Mouse (Mus musculus) C2C12 (cell line): Measurements from ENCODE around the gene Ermap. TPM values are rescaled to one million over a fixed set of nuclear protein-coding genes. Genes with fewer than 3 reads are reported as not detected.
A peak's percentile ranks its signal among the peaks of the same experiment; 100 is the strongest.

Source experiments
- H3K27me3 ChIP-seq: one replicate; pipeline ENCODE4 v1.6.1; 2011; ENCODE audit not compliant: control insufficient read depth, insufficient read depth, insufficient read length
- H3K36me3 ChIP-seq: one replicate; pipeline ENCODE4 v1.6.1; 2011; ENCODE audit not compliant: control insufficient read depth, insufficient read depth
- H3K4me3 ChIP-seq: one replicate; pipeline ENCODE4 v1.5.1; 2011; ENCODE audit warnings: mild to moderate bottlenecking, control low read depth; ENCODE audit not compliant: poor library complexity, insufficient read depth, severe bottlenecking
- H3K79me2 ChIP-seq: one replicate; pipeline ENCODE4 v1.6.1; 2011; ENCODE audit not compliant: control insufficient read depth, insufficient read depth
- H3K79me3 ChIP-seq: one replicate; pipeline ENCODE4 v1.6.1; 2011; ENCODE audit warnings: low read depth, control low read depth
- H3ac ChIP-seq: one replicate; pipeline ENCODE3; 2011; ENCODE audit warnings: low read depth; ENCODE audit not compliant: control insufficient read depth, insufficient read length
- CEBPB ChIP-seq: IDR thresholded peaks from one replicate; pipeline ENCODE4 v1.6.1; 2011; ENCODE audit warnings: low read depth, mild to moderate bottlenecking, control low read depth, moderate library complexity
- CTCF ChIP-seq: IDR thresholded peaks from one replicate; pipeline ENCODE4 v1.5.1; 2011; ENCODE audit not compliant: control insufficient read depth, insufficient read depth, insufficient read length
- FOSL1 ChIP-seq: IDR thresholded peaks from one replicate; pipeline ENCODE4 v1.8.0; 2011; ENCODE audit warnings: mild to moderate bottlenecking, low read length; ENCODE audit not compliant: poor library complexity, insufficient read depth, severe bottlenecking
- MAX ChIP-seq: IDR thresholded peaks from one replicate; pipeline ENCODE4 v1.6.1; 2011; ENCODE audit warnings: mild to moderate bottlenecking, control low read depth
- MYOD1 ChIP-seq: IDR thresholded peaks from one replicate; pipeline ENCODE4 v1.6.1; 2011; ENCODE audit warnings: low read depth; ENCODE audit not compliant: control insufficient read depth, insufficient read length
- MYOG ChIP-seq: IDR thresholded peaks from one replicate; pipeline ENCODE4 v1.6.1; 2011; ENCODE audit not compliant: control insufficient read depth, insufficient read length; ENCODE audit errors: extremely low read depth
- USF1 ChIP-seq: IDR thresholded peaks from one replicate; pipeline ENCODE4 v1.6.1; 2011; ENCODE audit warnings: low read depth, mild to moderate bottlenecking, control low read depth, moderate library complexity
- polyA plus RNA-seq: library from polyadenylated mRNA; unstranded; fragments of >200 nt; fragmentation: generic; extraction: Trizol; gene quantifications from one replicate; pipeline ENCODE4 v1.2.1, GENCODE M21; 2012; ENCODE audit warnings: missing spikeins

Ermap gene
- polyA plus RNA-seq, 1 experiment, result 0.01 TPM

DNA sequence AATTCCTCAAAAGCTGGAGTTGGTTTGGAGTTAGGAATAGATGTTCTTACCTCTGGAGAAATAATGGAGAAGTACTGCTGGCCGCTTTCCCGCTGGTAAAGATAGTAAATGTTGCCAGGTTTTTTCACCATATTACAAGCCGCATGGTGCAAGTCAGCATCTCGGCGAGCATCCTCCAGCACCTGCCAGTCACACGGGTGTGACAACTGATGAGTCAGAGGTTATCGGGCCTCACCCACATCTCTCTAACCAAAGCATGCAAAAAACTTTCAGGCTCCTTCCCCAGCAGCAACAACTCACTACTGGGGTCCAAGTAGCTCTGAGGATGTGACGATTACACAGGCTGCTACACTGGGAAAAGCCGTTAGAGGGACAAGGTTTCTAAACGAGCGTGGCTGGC is 36.9 kb upstream of the Ermap start:
- H3K79me2 ChIP-seq, result peaks cover 6% of the 10 kb centered on the region
- peaks cover 27% of the 10 kb centered on the region for H3K36me3 ChIP-seq
- TF ChIP-seq FOSL1 (no peak), MAX (no peak), CEBPB (no peak), MYOD1 (peak; percentile 7)
- no peak overlapping the region for H3ac ChIP-seq
- H3K27me3 ChIP-seq, result no peaks in the 10 kb centered on the region
- H3K4me3 ChIP-seq, result no peak overlapping the region
- no peaks in the 10 kb centered on the region for H3K79me3 ChIP-seq

DNA sequence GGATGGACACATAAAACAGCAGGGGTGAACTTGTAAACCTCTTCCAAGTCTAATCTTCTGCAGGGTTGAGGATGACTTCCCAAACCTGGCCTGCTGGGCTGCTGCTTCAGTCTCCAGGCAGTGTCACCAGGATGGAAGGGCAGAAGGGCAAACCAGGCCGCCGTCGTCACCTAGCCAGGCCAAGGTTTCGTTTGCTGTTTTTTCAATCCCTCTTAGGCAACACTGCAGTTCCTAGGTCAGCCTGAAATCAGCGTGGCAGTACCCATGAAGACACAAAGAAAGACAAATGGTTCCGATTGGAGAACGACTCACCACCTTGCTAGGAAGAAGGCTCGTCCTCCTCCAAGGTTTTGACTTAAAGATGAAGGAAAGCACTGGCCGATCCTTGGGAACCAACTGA is 35.9 kb upstream of the Ermap start:
- Histone ChIP-seq H3K27me3 (no peaks in the 10 kb centered on the region), H3K36me3 (peaks cover 27% of the 10 kb centered on the region), H3K79me2 (no peaks in the 10 kb centered on the region), H3ac (no peak overlapping the region), H3K4me3 (no peak overlapping the region), H3K79me3 (no peaks in the 10 kb centered on the region)
- no peak for TF ChIP-seq CEBPB
- TF ChIP-seq MAX, result no peak
- TF ChIP-seq FOSL1, result no peak
- no peak for TF ChIP-seq MYOD1
- TF ChIP-seq MYOG, result no peak
- no peak for TF ChIP-seq USF1
- no peak for TF ChIP-seq CTCF

DNA sequence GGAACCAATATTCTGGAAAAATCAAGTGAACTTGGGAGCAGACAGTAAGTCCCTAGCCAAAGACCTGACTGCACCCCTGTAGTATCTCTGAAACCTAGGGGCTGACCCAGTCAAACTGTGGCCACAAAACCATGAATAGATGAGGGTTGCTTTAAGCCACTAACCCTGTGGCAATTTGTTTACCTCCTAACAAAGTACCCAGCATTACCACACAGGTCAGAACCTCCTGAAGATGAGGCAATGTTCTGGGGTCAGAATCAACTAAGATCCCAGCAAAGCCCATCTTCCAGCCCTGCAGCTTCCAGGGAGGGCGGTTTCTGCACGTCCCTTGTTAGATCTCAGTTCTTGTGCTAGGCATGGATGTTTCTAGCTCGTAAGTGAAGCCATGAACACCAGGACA is 34.7 kb upstream of the Ermap start:
- Histone ChIP-seq H3K27me3 (no peaks in the 10 kb centered on the region), H3K79me2 (no peaks in the 10 kb centered on the region), H3K79me3 (no peaks in the 10 kb centered on the region), H3K4me3 (no peak overlapping the region), H3ac (no peak overlapping the region), H3K36me3 (peaks cover 27% of the 10 kb centered on the region)
- TF ChIP-seq USF1 (no peak), MYOD1 (no peak), CTCF (no peak), MAX (no peak), MYOG (no peak), FOSL1 (no peak), CEBPB (no peak)

DNA sequence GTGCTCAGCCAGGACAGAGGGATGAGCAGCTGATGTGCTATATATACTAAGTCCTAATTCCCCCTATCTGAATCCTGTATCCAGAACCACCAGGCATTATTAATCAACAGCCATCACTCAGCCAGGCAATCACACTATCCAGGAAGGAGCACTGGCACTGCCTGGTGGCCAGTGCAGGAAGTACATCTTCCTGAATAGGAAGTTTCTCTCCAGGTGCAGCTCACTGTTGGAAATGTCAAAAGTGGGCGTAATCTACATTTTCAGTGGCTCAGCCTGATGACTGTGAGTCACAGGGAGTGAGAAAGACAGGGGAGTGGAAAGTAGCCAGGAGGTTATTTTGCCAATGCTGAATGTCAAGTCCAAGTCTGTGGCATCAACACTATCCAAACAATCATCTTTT is 33.9 kb upstream of the Ermap start:
- Histone ChIP-seq H3K4me3 (no peak overlapping the region), H3K36me3 (peaks cover 27% of the 10 kb centered on the region), H3ac (no peak overlapping the region), H3K79me2 (no peaks in the 10 kb centered on the region), H3K79me3 (no peaks in the 10 kb centered on the region), H3K27me3 (no peaks in the 10 kb centered on the region)
- TF ChIP-seq CEBPB (no peak), CTCF (peak; percentile 12)

DNA sequence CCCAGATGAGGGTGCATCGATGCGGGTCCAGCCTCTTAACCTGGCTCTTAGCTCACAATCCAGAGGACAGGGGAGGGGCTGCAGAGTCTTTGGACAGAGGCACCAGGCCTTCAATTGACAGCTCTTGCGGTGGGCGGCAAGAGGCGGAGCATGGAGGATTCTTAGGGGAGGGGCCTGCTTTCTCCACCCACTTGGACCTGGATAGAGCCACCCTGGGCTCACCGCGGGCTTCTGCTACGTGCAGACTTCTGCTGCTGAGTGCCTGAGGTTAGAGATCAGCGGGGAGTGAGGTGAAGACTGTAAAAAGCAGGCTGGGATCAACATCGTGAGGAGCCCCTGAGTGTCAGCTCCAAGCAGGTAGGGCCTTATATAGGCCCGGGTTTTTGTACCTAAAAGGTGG is 28.4 kb upstream of the Ermap start, which contains the start of gene Tmem269:
Gene Tmem269, minus strand, starts transcription at position 49 of the 400 bp plus-strand sequence.
- no peak within 1 kb of the TSS for H3ac ChIP-seq
- H3K79me3 ChIP-seq, result no peaks in the 10 kb centered on the region
- TF ChIP-seq MYOD1 (no peak), USF1 (no peak), CTCF (no peak), MAX (no peak), MYOG (no peak), FOSL1 (no peak), CEBPB (no peak)
- H3K4me3 ChIP-seq, result no peak within 1 kb of the TSS
- no peaks in the 10 kb centered on the region for H3K36me3 ChIP-seq
- peaks cover 9% of the 10 kb centered on the region for H3K27me3 ChIP-seq
- H3K79me2 ChIP-seq, result no peaks in the 10 kb centered on the region

GRCm38 (mm10) chr4:119216667-119217066 is 26.9 kb upstream of the Ermap start:
- TF ChIP-seq MAX, result no peak
- TF ChIP-seq MYOG, result no peak
- no peak for TF ChIP-seq FOSL1
- no peak for TF ChIP-seq USF1
- no peak for TF ChIP-seq CTCF
- TF ChIP-seq MYOD1, result no peak
- no peak for TF ChIP-seq CEBPB
- H3K4me3 ChIP-seq, result no peak overlapping the region

More at GRCm38 (mm10) chr4:119216667-119217066, 26.9 kb upstream of the Ermap start:
- H3K36me3 ChIP-seq, result no peaks in the 10 kb centered on the region
- H3K79me3 ChIP-seq, result no peaks in the 10 kb centered on the region
- H3K79me2 ChIP-seq, result no peaks in the 10 kb centered on the region
- no peak overlapping the region for H3ac ChIP-seq
- peaks cover 9% of the 10 kb centered on the region for H3K27me3 ChIP-seq
